Mouse (Mus musculus) ES-E14 (cell line): ENCODE measurements around the gene Mapk8ip3. TPM values are rescaled to one million over a fixed set of nuclear protein-coding genes. Genes with fewer than 3 reads are reported as not detected.
"Not testable (repeated sequence)": the region's sequence is repeated elsewhere in the genome, so short reads cannot be mapped to it uniquely, and the experiment has no call there.

ENCODE experiments used
- DNase-seq: peaks from one replicate; pipeline ENCODE4 v3.0.0-alpha.2; 2013; ENCODE audit warnings: low read depth, low spot score
- H3K27ac ChIP-seq: 2 replicates; pipeline ENCODE4 v1.5.1; 2012; ENCODE audit warnings: low read depth, mild to moderate bottlenecking, low read length, moderate library complexity, mixed read lengths; ENCODE audit not compliant: poor library complexity, insufficient read depth, severe bottlenecking
- H3K36me3 ChIP-seq: 2 replicates; pipeline ENCODE4 v1.6.1; 2012; ENCODE audit warnings: mild to moderate bottlenecking, low read length, moderate library complexity, mixed read lengths; ENCODE audit not compliant: control insufficient read depth, poor library complexity, insufficient read depth, severe bottlenecking
- H3K4me1 ChIP-seq, 2 experiments: fragments of 150-350 bp in 1 of 2; sonication (generic) in 1 of 2; 2 replicates each; pipeline ENCODE4 v1.6.1; 2012; ENCODE audit warnings: low read length in 2 of 2, mild to moderate bottlenecking in 1 of 2, mixed read lengths in 1 of 2; ENCODE audit not compliant: control insufficient read depth in 2 of 2, insufficient read depth in 2 of 2, poor library complexity in 1 of 2
- H3K4me3 ChIP-seq, 2 experiments: fragments of 150-350 bp in 1 of 2; sonication (generic) in 1 of 2; 2 replicates each; pipeline ENCODE4 v1.5.1; 2012; ENCODE audit warnings: low read length in 2 of 2, low read depth in 1 of 2, mild to moderate bottlenecking in 1 of 2, mixed read lengths in 1 of 2; ENCODE audit not compliant: insufficient read depth in 1 of 2, poor library complexity in 1 of 2, severe bottlenecking in 1 of 2
- H3K9ac ChIP-seq: 2 replicates; pipeline ENCODE4 v1.6.1; 2012; ENCODE audit warnings: low read depth, mild to moderate bottlenecking, low read length, mixed read lengths; ENCODE audit not compliant: poor library complexity, insufficient read depth, severe bottlenecking
- H3K9me3 ChIP-seq: fragments of 150-350 bp; sonication (generic); 2 replicates; pipeline ENCODE4 v1.6.1; 2012; ENCODE audit warnings: low read depth, mild to moderate bottlenecking, low read length; ENCODE audit not compliant: control insufficient read depth, insufficient read depth
- CHD2 ChIP-seq: IDR thresholded peaks from 2 replicates; pipeline ENCODE4 v1.6.1; 2014; ENCODE audit warnings: mild to moderate bottlenecking, low read depth, low read length, inconsistent platforms
- HCFC1 ChIP-seq: IDR thresholded peaks from 2 replicates; pipeline ENCODE4 v1.6.1; 2012; ENCODE audit warnings: low read length, inconsistent platforms, borderline replicate concordance; ENCODE audit not compliant: insufficient read depth
- MAFK ChIP-seq: IDR thresholded peaks from 2 replicates; pipeline ENCODE4 v1.6.1; 2014; ENCODE audit warnings: mild to moderate bottlenecking, low read depth, low read length, inconsistent platforms; ENCODE audit not compliant: insufficient read depth
- ZC3H11A ChIP-seq: IDR thresholded peaks from 2 replicates; pipeline ENCODE4 v1.6.1; 2012; ENCODE audit warnings: low read depth, mild to moderate bottlenecking, inconsistent platforms, low read length, borderline replicate concordance
- ZNF384 ChIP-seq: IDR thresholded peaks from 2 replicates; pipeline ENCODE4 v1.6.1; 2012; ENCODE audit warnings: low read depth, low read length, inconsistent platforms
- in situ Hi-C, 2 experiments: fragments of 600-800 bp; cut with MboI; formaldehyde crosslinking; loops; one replicate each; pipeline ENCODE4 v1.15.1; 2025; ENCODE audit warnings: low sequenced_read_pairs in 2 of 2, inconsistent platforms in 1 of 2; ENCODE audit not compliant: unreplicated experiment in 2 of 2
- total RNA-seq: library from RNA; depleted of rRNA; stranded (reverse); fragments of 300-350 nt; gene quantifications from 2 replicates; pipeline ENCODE4 v1.2.3, GENCODE M21; 2012

The Mapk8ip3 gene
- total RNA-seq, 1 experiment = 55.7 TPM

- H3K27ac ChIP-seq, DNase-seq, H3K9me3 ChIP-seq, in situ Hi-C loops, H3K4me3 ChIP-seq, H3K4me1 ChIP-seq, H3K9ac ChIP-seq: not testable (repeated sequence)
- TF ChIP-seq MAFK = 0 out of 2 replicates have a peak, but pooled peaks have one; percentile 15
- H3K36me3 ChIP-seq = peaks cover 27% of the 10 kb centered on the region
Observed at GRCm38 (mm10) chr17:24942453-24942852, 5.7 kb upstream of the Mapk8ip3 start.

GRCm38 (mm10) chr17:24937266-24937665, 489 bp upstream of the Mapk8ip3 start:
- TF ChIP-seq ZNF384 (peak; percentile 51; the same call in 1 of the 2 replicates), CHD2 (no peak), HCFC1 (no peak), ZC3H11A (no peak)
- H3K4me1 ChIP-seq = 0 out of 4 replicates have a peak, but pooled peaks cover 0 to 3% of the 10 kb centered on the region in 2 experiments
- no peak for DNase-seq
- H3K9me3 ChIP-seq = no peaks in the 10 kb centered on the region
- H3K4me3 ChIP-seq = peak overlapping the region; percentile 39 to 98
- in situ Hi-C loops = no loop called here
- no peaks in the 10 kb centered on the region; the same call in 1 of the 2 replicates for H3K36me3 ChIP-seq
- peak overlapping the region; percentile 41; the same call in 1 of the 2 replicates for H3K9ac ChIP-seq
- no peak overlapping the region for H3K27ac ChIP-seq

GRCm38 (mm10) chr17:24935666-24936065, 1.1 kb downstream of the Mapk8ip3 start:
- H3K9me3 ChIP-seq = no peaks in the 10 kb centered on the region
- peak overlapping the region in 1 of 2 experiments; percentile 98; a peak in 2 of 4 replicates for H3K4me3 ChIP-seq
- no peak for TF ChIP-seq ZNF384
- no peak for TF ChIP-seq CHD2
- H3K9ac ChIP-seq = peak overlapping the region; percentile 7; the same call in 1 of the 2 replicates
- H3K4me1 ChIP-seq = 0 out of 4 replicates have a peak, but pooled peaks cover 0 to 3% of the 10 kb centered on the region in 2 experiments
- H3K36me3 ChIP-seq = no peaks in the 10 kb centered on the region
- no peak for DNase-seq
- in situ Hi-C loops = no loop called here
- H3K27ac ChIP-seq = no peak overlapping the region

- H3K36me3 ChIP-seq = no peaks in the 10 kb centered on the region
- H3K4me1 ChIP-seq = 0 out of 4 replicates have a peak, but pooled peaks cover 0 to 3% of the 10 kb centered on the region in 2 experiments
- in situ Hi-C loops = no loop called here
- H3K4me3 ChIP-seq = no peak overlapping the region
- H3K9me3 ChIP-seq = no peaks in the 10 kb centered on the region
- TF ChIP-seq CHD2 = no peak
- no peak for TF ChIP-seq ZC3H11A
- no peak for TF ChIP-seq MAFK
- no peak for TF ChIP-seq HCFC1
- TF ChIP-seq ZNF384 = no peak
- H3K27ac ChIP-seq = no peak overlapping the region
- DNase-seq = no peak
- H3K9ac ChIP-seq = no peak overlapping the region
Observed at GRCm38 (mm10) chr17:24934926-24935325, 1.9 kb downstream of the Mapk8ip3 start.

GRCm38 (mm10) chr17:24933163-24933562, 3.6 kb downstream of the Mapk8ip3 start:
- H3K4me3 ChIP-seq = no peak overlapping the region
- in situ Hi-C loops = no loop called here
- no peaks in the 10 kb centered on the region for H3K9me3 ChIP-seq
- no peaks in the 10 kb centered on the region for H3K36me3 ChIP-seq
- TF ChIP-seq HCFC1 (no peak), ZC3H11A (no peak), CHD2 (no peak), MAFK (no peak), ZNF384 (no peak)
- H3K27ac ChIP-seq = no peak overlapping the region
- H3K4me1 ChIP-seq = peaks cover 3% of the 10 kb centered on the region in 2 experiments; a peak in 1 of 4 replicates
- H3K9ac ChIP-seq = peak overlapping the region; percentile 1; the same call in 1 of the 2 replicates
- no peak for DNase-seq
